Mouse (Mus musculus) frontal cortex, adult 2 months (tissue): ENCODE results near the gene Cxcr4. TPM values are rescaled to one million over a fixed set of nuclear protein-coding genes. Genes with fewer than 3 reads are reported as not detected.

Source experiments
- DNase-seq, 2 experiments: peaks; one replicate each; pipeline ENCODE4 v3.0.0; 2022; ENCODE audit warnings: low spot score in 1 of 2; ENCODE audit errors: extremely low spot score in 1 of 2
- polyA plus RNA-seq: library from polyadenylated mRNA; depleted of rRNA; stranded (reverse); fragments of >200 nt; gene quantifications from 2 replicates; pipeline ENCODE4 v1.2.3, GENCODE M21; 2012; rRNA removed

Cxcr4 gene
- 13.0 and 16.4 TPM in 2 replicates for polyA plus RNA-seq

GRCm38 (mm10) chr1:128592211-128592741 lies at the start of gene Cxcr4:
Gene Cxcr4, minus strand, starts transcription at chr1:128592293.
- DNase-seq, result peak; percentile 12 to 59

GRCm38 (mm10) chr1:128639707-128640107 lies 47.6 kb upstream of the Cxcr4 start:
- DNase-seq, result no peak

GRCm38 (mm10) chr1:128637230-128637740 lies 45.2 kb upstream of the Cxcr4 start:
- no peak for DNase-seq

- no peak for DNase-seq
Measured at GRCm38 (mm10) chr1:128636258-128637229, 44.5 kb upstream of the Cxcr4 start.

- no peak for DNase-seq
Measured at GRCm38 (mm10) chr1:128633711-128634379, 41.8 kb upstream of the Cxcr4 start.

GRCm38 (mm10) chr1:128632522-128632921 lies 40.4 kb upstream of the Cxcr4 start:
- DNase-seq, result no peak

- DNase-seq, result no peak
Measured at GRCm38 (mm10) chr1:128626144-128626678, 34.1 kb upstream of the Cxcr4 start.

- DNase-seq, result no peak
Measured at GRCm38 (mm10) chr1:128623594-128623887, 31.4 kb upstream of the Cxcr4 start.

GRCm38 (mm10) chr1:128622867-128623593 lies 30.9 kb upstream of the Cxcr4 start:
- no peak for DNase-seq

- no peak for DNase-seq
Measured at GRCm38 (mm10) chr1:128617654-128618310, 25.7 kb upstream of the Cxcr4 start.

- no peak for DNase-seq
Measured at GRCm38 (mm10) chr1:128616586-128616985, 24.5 kb upstream of the Cxcr4 start.

GRCm38 (mm10) chr1:128615459-128615806 lies 23.3 kb upstream of the Cxcr4 start:
- DNase-seq, result no peak

- no peak for DNase-seq
Measured at GRCm38 (mm10) chr1:128614653-128615458, 22.8 kb upstream of the Cxcr4 start.

- DNase-seq, result no peak
Measured at GRCm38 (mm10) chr1:128608119-128608518, 16.0 kb upstream of the Cxcr4 start.

GRCm38 (mm10) chr1:128607423-128607822 lies 15.3 kb upstream of the Cxcr4 start:
- no peak for DNase-seq

- no peak for DNase-seq
Measured at GRCm38 (mm10) chr1:128605794-128606193, 13.7 kb upstream of the Cxcr4 start.

GRCm38 (mm10) chr1:128602688-128603385 lies 10.7 kb upstream of the Cxcr4 start:
- DNase-seq, result no peak

GRCm38 (mm10) chr1:128602018-128602687 lies 10.1 kb upstream of the Cxcr4 start:
- DNase-seq, result no peak
